Mouse (Mus musculus) layer of hippocampus, postnatal 14 days (tissue): ENCODE results near the gene Gm10139. TPM values are rescaled to one million over a fixed set of nuclear protein-coding genes. Genes with fewer than 3 reads are reported as not detected.
"Not testable (repeated sequence)": the region's sequence is repeated elsewhere in the genome, so short reads cannot be mapped to it uniquely, and the experiment has no call there.

Experiments used
- DNase-seq, 2 experiments: peaks; one replicate each; pipeline ENCODE4 v3.0.0; 2021 to 2022; ENCODE audit warnings: low spot score in 2 of 2, mixed read lengths in 1 of 2
- long read RNA-seq, 2 experiments: library from polyadenylated mRNA; stranded (forward); transcript quantifications; one replicate each; pipeline ENCODE4 v2.0.0; 2021
- total RNA-seq, 2 experiments: library from RNA; stranded (reverse); gene quantifications; 2 replicates each; pipeline ENCODE4 v1.2.3; 2021

Gene Gm10139
- total RNA-seq = not detected
- long read RNA-seq, experiment 1 = 0 reads
- long read RNA-seq, experiment 2 = 0 reads

DNA sequence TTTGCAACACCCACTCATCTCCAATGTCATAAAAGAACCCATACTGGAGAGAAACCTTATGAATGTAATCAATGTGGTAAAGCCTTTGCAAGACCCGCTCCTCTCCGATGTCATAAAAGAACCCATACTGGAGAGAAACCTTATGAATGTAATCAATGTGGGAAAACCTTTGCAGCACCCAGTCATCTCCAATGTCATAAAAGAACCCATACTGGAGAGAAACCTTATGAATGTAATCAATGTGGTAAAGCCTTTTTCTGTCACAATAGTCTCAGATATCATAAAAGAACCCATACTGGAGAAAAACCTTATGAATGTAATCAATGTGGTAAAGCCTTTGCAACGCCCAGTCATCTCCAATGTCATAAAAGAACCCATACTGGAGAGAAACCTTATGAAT is at the start of gene Gm10139:
Gene Gm10139 (plus strand): TSS at position 301 of the 400 bp plus-strand sequence.
- not testable (repeated sequence) for DNase-seq

- not testable (repeated sequence) for DNase-seq
Observed at GRCm38 (mm10) chr13:65557636-65558035, 45.2 kb downstream of the Gm10139 start.

Other genes starting within 250 kb of the Gm10139 start
- gene Zfp369, start 233.9 kb upstream of the Gm10139 start, total RNA-seq = 10 to 100 TPM; 65.6 to 66.3 TPM